Mouse (Mus musculus) liver, adult 2 months (tissue): ENCODE data around the gene Chchd4.

Experiments used
- CTCF ChIP-seq: fragments of 200-500 bp; IDR thresholded peaks from 2 replicates; pipeline ENCODE4 v1.5.1; 2011; ENCODE audit warnings: low read depth, low read length, control low read depth
- POLR2A ChIP-seq: fragments of 200-500 bp; IDR thresholded peaks from 2 replicates; pipeline ENCODE4 v1.6.1; 2011; ENCODE audit warnings: low read length, control low read depth; ENCODE audit not compliant: insufficient read depth; ENCODE audit errors: extremely low read depth

GRCm38 (mm10) chr6:91503302-91503701, 30.0 kb upstream of the Chchd4 start:
- TF ChIP-seq CTCF, result no peak
- no peak for TF ChIP-seq POLR2A
